Mouse (Mus musculus) cortical plate, adult 2 months (tissue): ENCODE data around the gene Tspan18.

Source experiments
- CTCF ChIP-seq: fragments of 200-500 bp; IDR thresholded peaks from 2 replicates; pipeline ENCODE4 v1.5.1; 2011; ENCODE audit warnings: mild to moderate bottlenecking, control low read depth, low read length; ENCODE audit not compliant: insufficient read depth; ENCODE audit errors: extremely low read depth
- POLR2A ChIP-seq: fragments of 200-500 bp; IDR thresholded peaks from 2 replicates; pipeline ENCODE4 v1.6.1; 2011; ENCODE audit warnings: mild to moderate bottlenecking, low read length, control low read depth; ENCODE audit not compliant: insufficient read depth; ENCODE audit errors: extremely low read depth

DNA sequence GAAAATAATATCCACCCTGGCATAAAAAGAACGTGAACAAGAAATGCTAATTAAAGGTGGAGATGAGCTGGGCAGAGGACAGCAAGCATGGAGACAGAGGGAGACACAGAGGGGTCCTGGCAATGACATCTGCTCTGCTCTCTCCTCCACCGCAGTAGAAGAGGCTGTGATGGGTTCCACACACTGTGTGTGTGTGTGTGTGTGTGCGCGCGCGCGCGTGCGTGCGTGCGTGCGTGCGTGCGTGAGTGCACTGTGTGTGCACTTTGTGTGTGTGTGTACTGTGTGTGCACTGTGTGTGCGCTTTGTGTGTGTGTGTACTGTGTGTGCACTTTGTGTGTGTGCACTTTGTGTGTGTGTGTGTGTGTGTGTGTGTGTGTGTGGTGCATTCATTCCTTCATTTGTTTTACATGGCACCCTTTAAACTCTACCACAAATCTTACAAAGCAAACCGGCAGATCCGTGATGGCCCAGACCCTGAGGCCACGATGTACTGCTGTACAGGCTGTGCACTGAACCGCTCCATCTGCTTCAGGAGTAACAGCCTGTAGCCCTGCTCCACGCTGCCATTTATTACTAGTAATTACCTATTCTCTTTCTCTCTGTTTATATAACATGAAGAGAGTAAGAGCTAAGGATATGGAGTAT lies 156.5 kb downstream of the Tspan18 start:
- TF ChIP-seq CTCF (no peak), POLR2A (no peak)
